Mouse (Mus musculus): ENCODE measurements at regions not wholly inside any gene's neighbourhood (a gene's known extent, or its start where the extent isn't known, plus 50 kb on each side); places are given as distances from the start of the nearest gene placed in this dataset.

DNA sequence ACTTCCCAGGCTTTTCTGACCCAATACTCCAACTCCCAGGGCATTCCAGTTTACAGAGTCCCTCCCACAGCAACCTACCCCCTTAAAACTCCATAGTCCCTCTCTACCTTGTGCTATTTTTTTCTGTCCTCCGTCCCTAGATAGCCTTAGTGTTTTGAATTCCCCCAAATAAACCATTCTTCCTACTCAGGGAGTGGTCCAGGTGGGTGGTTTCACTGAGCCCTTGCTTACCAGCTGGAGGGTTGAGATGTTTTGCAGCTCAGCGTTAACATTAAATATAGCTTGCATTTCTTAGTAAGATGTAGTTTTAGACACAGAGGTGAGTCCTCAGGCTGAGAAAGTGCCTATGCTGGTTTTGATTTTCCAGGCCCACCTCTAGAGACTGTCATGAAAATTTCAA is 313.0 kb downstream of the Bmper start:
- DNase-seq (ENCODE audit: low spot score in 2 of 2): no peak

DNA sequence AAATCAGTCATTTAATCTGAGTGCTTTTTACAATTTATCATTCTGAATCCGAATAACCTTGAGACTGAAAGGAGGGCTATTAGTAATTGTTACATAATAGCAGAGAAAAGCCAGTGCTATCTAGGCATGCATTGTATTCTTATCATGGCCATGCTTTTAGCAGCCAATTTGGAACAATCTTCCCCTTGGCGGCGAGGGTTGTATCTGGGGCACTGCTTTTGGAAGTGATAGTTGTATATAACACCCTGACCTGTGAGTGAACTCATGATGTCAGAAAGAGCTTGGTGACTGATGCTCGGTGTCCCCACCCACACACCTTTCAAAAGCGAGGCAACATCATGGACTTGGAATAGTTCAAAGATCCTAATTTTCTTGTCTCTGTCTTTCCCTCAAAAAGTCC is 315.2 kb downstream of the Bmper start:
- no peak for DNase-seq (ENCODE audit: low spot score in 2 of 2)

DNA sequence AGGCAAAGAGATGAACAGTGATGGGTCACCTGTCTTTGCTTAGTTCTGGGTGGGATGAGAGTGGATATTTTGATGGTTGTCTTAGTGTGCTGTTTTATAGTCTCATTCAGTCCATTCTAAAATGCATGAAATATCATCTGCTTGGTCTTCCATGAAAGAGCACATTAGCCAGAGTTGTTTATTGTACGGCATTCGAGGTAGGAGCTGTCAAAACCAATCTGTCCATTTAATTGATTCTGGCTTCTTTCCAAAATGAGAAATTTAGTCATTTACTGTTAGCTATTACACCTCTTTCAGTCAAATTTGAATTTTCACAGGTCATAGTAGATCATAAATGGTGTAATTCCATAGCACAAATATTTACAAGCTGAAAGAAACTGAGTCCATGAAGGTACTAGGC is 328.8 kb downstream of the Bmper start:
- DNase-seq (ENCODE audit: low spot score in 2 of 2): no peak

GRCm38 (mm10) chr9:23553766-23554165 is 330.9 kb downstream of the Bmper start:
- no peak for DNase-seq (ENCODE audit: low spot score in 2 of 2)

DNA sequence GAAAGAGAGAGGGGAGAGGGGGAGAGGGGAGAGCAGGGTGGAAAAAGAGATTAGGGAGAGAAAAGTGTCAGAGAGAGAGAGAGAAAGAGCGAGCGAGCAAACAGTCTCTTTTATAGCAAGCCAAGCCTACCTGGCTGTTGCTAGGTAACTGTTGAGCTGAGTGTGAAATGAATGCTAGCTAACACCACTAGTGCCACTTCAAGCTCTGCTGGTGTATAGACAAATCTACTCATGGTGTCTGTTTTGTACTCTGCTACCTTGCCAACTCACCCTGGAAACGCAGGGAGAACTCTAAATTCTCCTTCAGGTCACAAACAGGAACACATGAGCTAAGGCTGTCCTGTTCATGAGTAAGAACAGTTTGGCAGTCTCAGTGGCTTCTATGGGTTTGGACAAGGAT is 334.7 kb downstream of the Bmper start:
- no peak for DNase-seq (ENCODE audit: low spot score in 2 of 2)

DNA sequence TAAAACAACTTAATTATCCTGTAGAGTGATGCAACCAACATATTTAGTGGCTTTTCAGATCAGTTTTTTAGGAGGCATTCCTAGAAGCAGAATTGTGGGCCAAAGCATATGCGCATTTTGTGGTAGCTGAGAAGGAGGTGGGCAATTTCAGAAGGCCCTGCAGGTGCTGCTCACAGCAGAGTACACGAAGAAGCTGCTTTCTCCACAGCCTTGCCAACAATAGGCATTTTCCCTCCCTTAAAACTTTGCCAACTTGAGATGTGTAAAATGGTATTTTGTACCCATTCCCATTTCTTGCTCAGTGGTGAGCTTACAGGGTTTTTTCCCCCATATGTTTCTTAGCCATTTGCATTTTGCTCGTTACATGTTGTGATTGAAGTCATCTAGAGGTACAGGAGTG is 339.0 kb downstream of the Bmper start:
- no peak for DNase-seq (ENCODE audit: low spot score in 2 of 2)

GRCm38 (mm10) chr9:23567081-23567480 is 344.2 kb downstream of the Bmper start:
- no peak for DNase-seq (ENCODE audit: low spot score in 2 of 2)

- no peak for DNase-seq (ENCODE audit: low spot score in 2 of 2)
These were observed 347.3 kb downstream of the Bmper start for GRCm38 (mm10) chr9:23570150-23570549.

- DNase-seq (ENCODE audit: low spot score in 2 of 2): no peak
These were observed 353.4 kb downstream of the Bmper start for GRCm38 (mm10) chr9:23576314-23576713.

GRCm38 (mm10) chr9:23580155-23580554 is 357.3 kb downstream of the Bmper start:
- DNase-seq (ENCODE audit: low spot score in 2 of 2): no peak

- DNase-seq (ENCODE audit: low spot score in 2 of 2): peak in 1 of 2 experiments; percentile 4
These were observed 358.2 kb downstream of the Bmper start for GRCm38 (mm10) chr9:23581039-23581606.

DNA sequence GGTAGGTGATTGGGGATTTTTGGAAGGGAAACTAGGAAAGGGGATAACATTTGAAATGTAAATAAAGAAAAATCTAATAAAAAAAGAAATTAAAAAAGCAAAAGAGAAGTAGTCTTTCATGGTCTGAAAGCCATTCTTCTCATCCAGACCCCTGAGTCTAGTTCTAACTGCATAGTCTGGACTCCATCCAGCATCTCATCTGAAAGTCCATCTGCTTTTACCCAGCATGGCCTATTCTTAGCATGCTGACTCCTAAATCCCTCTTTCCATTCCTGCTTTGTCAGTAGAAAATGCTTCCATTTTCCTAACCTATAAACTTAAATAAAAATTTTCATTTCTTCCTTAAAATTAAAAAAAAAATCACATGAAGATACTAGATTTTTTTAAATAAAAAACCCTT is 361.7 kb downstream of the Bmper start:
- no peak for DNase-seq (ENCODE audit: low spot score in 2 of 2)

DNA sequence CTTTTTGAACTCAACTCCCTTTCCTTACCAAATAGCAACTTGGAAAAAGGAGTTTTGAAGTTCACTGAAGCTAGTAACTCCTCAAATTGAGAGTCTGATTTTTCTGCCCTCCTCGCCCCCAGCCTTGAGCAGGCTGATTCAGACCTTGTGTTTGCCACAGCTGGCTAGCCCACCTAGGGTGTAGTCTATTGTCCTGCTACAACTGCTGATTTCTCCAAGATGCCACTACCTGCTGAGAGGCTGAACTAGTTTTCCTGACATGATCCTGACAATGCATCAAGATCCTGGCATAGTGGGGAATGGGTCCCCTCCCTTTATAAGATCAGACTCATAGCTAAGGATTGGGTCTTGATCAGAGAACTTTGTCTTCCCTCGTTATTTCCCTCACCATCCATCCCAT is 366.1 kb downstream of the Bmper start:
- no peak for DNase-seq (ENCODE audit: low spot score in 2 of 2)

GRCm38 (mm10) chr9:23591906-23592305 is 369.0 kb downstream of the Bmper start:
- no peak for DNase-seq (ENCODE audit: low spot score in 2 of 2)

DNA sequence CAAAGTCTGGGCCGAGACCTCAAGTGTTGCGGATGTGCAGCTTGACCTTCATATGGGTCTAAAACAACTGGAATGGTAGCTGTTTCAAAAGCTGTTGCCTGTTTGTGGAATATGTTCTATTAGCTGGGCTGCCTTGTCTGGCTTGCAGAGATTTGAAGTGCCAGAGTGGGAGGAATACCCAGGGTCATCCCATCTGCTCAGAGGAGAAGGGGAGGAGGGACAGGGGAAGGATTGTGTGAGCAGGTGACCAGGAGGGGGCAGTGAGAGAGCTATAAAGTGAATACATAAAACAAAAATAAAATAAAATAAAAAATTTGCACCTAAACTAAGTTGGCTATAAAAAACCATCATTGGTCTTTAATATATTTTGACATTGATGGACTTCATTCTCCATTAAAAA is 377.7 kb downstream of the Bmper start:
- no peak for DNase-seq (ENCODE audit: low spot score in 2 of 2)

Data from natural killer cell, adult 2 months (primary cell).